Mouse (Mus musculus) thymus, adult 2 months (tissue): Measurements from ENCODE around the gene Mapk1. TPM values are rescaled to one million over a fixed set of nuclear protein-coding genes. Genes with fewer than 3 reads are reported as not detected.

ENCODE experiments used
- DNase-seq: peaks from one replicate; pipeline ENCODE4 v3.0.0; 2021
- H3K27ac ChIP-seq: fragments of 200-500 bp; 2 replicates; pipeline ENCODE4 v1.5.1; 2012; ENCODE audit warnings: low read length, control low read depth; ENCODE audit not compliant: control insufficient read depth, insufficient read depth
- H3K27me3 ChIP-seq: fragments of 200-500 bp; 2 replicates; pipeline ENCODE4 v1.6.1; 2012; ENCODE audit warnings: mild to moderate bottlenecking, low read length, moderate library complexity, mixed read lengths; ENCODE audit not compliant: control insufficient read depth, insufficient read depth
- H3K36me3 ChIP-seq: fragments of 200-500 bp; 2 replicates; pipeline ENCODE4 v1.6.1; 2012; ENCODE audit warnings: mild to moderate bottlenecking, low read length, moderate library complexity; ENCODE audit not compliant: control insufficient read depth, insufficient read depth
- H3K4me1 ChIP-seq: fragments of 200-500 bp; replicated peaks from 2 replicates; pipeline ENCODE4 v1.6.1; 2012; ENCODE audit warnings: low read length; ENCODE audit not compliant: control insufficient read depth, insufficient read depth
- H3K4me3 ChIP-seq: fragments of 200-500 bp; 2 replicates; pipeline ENCODE4 v1.5.1; 2012; ENCODE audit warnings: mild to moderate bottlenecking, low read length, control low read depth, moderate library complexity; ENCODE audit not compliant: control insufficient read depth, insufficient read depth
- CTCF ChIP-seq: fragments of 200-500 bp; IDR thresholded peaks from 2 replicates; pipeline ENCODE4 v1.5.1; 2012; ENCODE audit warnings: mild to moderate bottlenecking, control low read depth, low read length, moderate library complexity, borderline replicate concordance; ENCODE audit not compliant: control insufficient read depth, poor library complexity, insufficient read depth; ENCODE audit errors: extremely low read depth
- POLR2A ChIP-seq: fragments of 200-500 bp; IDR thresholded peaks from 2 replicates; pipeline ENCODE4 v1.6.1; 2012; ENCODE audit warnings: mild to moderate bottlenecking, low read length, control low read depth, moderate library complexity; ENCODE audit not compliant: control insufficient read depth, poor library complexity, insufficient read depth; ENCODE audit errors: extremely low read depth
- WGBS: fragments of 180-500 bp; shearing (Covaris S2); methylation state at CpG from one replicate; pipeline ENCODE4 v1.1.7; 2018; 5-methylcytosine and 5-hydroxymethylcytosine counted together
- polyA plus RNA-seq: library from polyadenylated mRNA; depleted of rRNA; stranded (reverse); fragments of >200 nt; gene quantifications from 2 replicates; pipeline ENCODE4 v1.2.3, GENCODE M21; 2012

The Mapk1 gene
- polyA plus RNA-seq, 1 experiment: 126 TPM

GRCm38 (mm10) chr16:17012583-17012982 is 29.4 kb downstream of the Mapk1 start:
- no peaks in the 10 kb centered on the region for H3K27me3 ChIP-seq
- TF ChIP-seq POLR2A (no peak), CTCF (no peak)
- H3K4me1 ChIP-seq: peaks cover 4% of the 10 kb centered on the region
- DNase-seq: no peak
- H3K36me3 ChIP-seq: peaks cover 2% of the 10 kb centered on the region; the same call in 1 of the 2 replicates
- 61% methylated on average over 1 of the region's 1 CpGs for WGBS
- H3K27ac ChIP-seq: no peak overlapping the region
- H3K4me3 ChIP-seq: no peak overlapping the region

DNA sequence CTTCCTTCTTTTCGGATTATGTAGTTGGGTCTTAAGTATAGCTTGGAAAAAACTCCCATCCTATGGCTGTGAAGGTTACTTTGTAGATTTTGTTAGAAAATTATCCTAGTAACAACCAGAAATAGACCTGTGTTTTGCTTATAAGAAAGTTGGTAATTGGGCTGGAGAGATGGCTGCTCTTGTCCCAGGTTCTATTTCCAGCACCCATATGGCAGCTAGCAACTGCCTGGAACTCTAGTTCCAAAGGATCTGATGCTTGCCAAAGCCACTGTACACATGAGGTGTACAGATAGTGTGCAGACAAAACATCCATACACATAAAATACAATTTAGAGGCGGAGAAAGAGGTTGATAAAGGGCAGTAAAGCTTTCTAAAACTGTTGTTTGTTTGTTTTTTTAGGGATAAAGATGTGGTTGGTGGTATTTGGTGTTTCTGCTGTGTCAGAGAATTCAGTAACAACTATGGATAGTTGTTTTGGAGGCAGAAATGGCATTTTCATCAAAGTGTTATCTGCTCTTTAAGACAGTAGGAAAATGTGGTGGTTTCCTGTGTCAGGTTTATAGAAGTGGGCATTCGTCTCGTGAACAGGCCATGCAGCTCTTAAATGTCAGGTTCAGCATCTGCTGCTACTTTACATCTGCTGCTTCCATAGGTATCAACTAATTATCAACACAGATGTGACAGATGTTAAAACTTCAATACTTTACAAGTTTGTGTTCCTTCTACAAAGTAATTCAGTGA is 32.1 kb downstream of the Mapk1 start:
- no peak overlapping the region for H3K27ac ChIP-seq
- WGBS: 53% methylated on average over 4 of the region's 4 CpGs
- peaks cover 24% of the 10 kb centered on the region for H3K36me3 ChIP-seq
- no peak for DNase-seq
- peaks cover 4% of the 10 kb centered on the region for H3K4me1 ChIP-seq
- TF ChIP-seq CTCF: no peak
- TF ChIP-seq POLR2A: no peak
- no peaks in the 10 kb centered on the region for H3K27me3 ChIP-seq
- H3K4me3 ChIP-seq: no peak overlapping the region

DNA sequence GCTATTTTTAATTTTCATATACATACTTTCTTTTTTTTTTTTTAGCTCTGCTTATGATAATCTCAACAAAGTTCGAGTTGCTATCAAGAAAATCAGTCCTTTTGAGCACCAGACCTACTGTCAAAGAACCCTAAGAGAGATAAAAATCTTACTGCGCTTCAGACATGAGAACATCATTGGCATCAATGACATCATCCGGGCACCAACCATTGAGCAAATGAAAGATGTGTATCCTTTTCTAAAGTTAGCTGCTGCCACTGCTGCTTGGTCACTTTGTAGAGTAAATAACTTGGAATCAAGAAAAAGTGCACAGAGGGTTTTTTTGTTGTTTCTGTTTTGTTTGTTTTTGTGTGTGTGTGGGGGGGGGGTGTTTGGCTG is 32.7 kb downstream of the Mapk1 start:
- Histone ChIP-seq H3K27ac (no peak overlapping the region), H3K36me3 (peaks cover 26% of the 10 kb centered on the region), H3K4me3 (no peak overlapping the region), H3K4me1 (peaks cover 4% of the 10 kb centered on the region), H3K27me3 (no peaks in the 10 kb centered on the region)
- TF ChIP-seq CTCF: no peak
- no peak for TF ChIP-seq POLR2A
- WGBS: 39% methylated on average over 3 of the region's 3 CpGs
- DNase-seq: no peak

GRCm38 (mm10) chr16:17018071-17018470 is 34.9 kb downstream of the Mapk1 start:
- peaks cover 34% of the 10 kb centered on the region for H3K36me3 ChIP-seq
- no peak overlapping the region for H3K4me3 ChIP-seq
- no peak overlapping the region for H3K27ac ChIP-seq
- 85% methylated on average over 6 of the region's 6 CpGs for WGBS
- no peaks in the 10 kb centered on the region for H3K27me3 ChIP-seq
- TF ChIP-seq CTCF (no peak), POLR2A (no peak)
- DNase-seq: no peak
- no peaks in the 10 kb centered on the region for H3K4me1 ChIP-seq

DNA sequence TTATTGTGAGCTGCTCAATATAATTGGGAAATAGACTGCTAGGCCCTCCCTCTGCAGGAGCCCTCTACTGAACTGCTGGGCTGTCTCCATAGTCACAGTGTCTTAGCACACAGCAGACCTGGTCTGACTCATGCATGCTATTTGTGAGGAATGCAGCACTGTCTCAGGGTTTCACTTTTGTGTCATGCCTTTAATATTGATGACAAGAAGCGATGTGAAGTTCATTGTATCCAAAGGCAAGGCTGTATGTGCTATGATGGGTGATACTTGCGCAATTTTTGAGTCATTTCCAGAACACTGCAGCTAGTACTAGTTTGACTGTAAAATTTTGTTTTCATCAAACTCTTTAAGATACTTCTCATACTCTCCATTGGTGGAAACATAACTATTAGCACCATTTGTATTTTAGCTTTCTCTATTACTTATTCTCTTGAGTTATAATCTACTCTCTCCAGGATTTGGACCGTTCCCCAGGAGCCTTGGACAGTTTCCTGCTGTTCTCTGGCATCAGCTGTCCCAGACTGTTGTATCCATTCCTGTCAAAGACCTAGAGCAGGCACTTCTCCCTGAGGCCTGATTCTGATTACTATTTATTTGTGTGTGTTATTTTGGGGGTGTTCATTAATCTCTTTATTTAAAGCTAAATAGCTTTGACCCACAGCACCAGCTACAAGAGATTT is 41.4 kb downstream of the Mapk1 start:
- TF ChIP-seq CTCF: no peak
- no peak for TF ChIP-seq POLR2A
- no peak overlapping the region for H3K4me3 ChIP-seq
- 95% methylated on average over 3 of the region's 3 CpGs for WGBS
- H3K4me1 ChIP-seq: no peaks in the 10 kb centered on the region
- H3K27me3 ChIP-seq: no peaks in the 10 kb centered on the region
- H3K36me3 ChIP-seq: peaks cover 52% of the 10 kb centered on the region
- no peak overlapping the region for H3K27ac ChIP-seq
- no peak for DNase-seq

DNA sequence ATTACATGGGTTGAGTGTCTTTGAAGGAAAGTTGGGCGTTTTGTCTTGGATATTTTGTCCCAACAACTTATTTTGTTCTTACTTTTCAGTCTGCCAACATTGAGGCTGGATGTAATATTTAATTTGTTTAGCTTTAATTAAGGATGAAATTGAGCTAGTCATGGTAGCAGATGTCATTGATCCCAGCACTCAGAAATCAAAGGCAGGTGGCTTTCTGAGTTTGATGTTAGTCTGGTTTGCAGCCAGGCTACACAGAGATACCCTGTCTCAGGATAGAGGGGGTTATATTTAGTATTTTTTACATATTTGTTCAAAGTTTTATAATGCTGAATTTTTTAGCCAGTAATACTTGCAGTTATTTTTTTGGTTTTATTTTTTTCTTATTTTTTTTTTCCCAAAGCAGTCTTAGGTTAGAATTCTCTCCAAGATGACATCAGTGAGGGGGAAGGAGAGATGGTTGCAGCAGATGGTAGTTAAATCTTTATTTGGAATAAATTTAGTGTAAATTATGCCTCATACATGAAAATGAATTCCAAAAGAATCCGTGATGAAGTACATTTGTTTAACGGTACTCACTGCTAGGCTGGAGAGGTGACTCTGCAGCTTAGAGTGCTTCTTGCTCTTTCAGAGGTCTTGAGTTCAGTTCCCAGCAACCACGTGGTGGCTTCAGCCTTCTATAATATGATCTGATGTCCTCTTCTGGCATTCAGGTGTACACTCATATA is 47.0 kb downstream of the Mapk1 start:
- Histone ChIP-seq H3K27ac (no peak overlapping the region), H3K4me1 (no peaks in the 10 kb centered on the region), H3K36me3 (peaks cover 52% of the 10 kb centered on the region), H3K4me3 (no peak overlapping the region), H3K27me3 (no peaks in the 10 kb centered on the region)
- TF ChIP-seq CTCF (no peak), POLR2A (no peak)
- no peak for DNase-seq
- 94% methylated on average over 4 of the region's 4 CpGs for WGBS
